Mouse (Mus musculus) midbrain, embryonic 11.5 days (tissue): Measurements from ENCODE around the gene Gm28230. TPM values are rescaled to one million over a fixed set of nuclear protein-coding genes. Genes with fewer than 3 reads are reported as not detected.

ENCODE experiments used
- ATAC-seq: fragments of 200-750 bp; cut with Nextera tagmentation; 2 replicates; pipeline ENCODE4 v1.8.0; 2017; ENCODE audit warnings: moderate TSS enrichment, moderate library complexity; ENCODE audit not compliant: low FRiP score
- DNase-seq: peaks from one replicate; pipeline ENCODE4 v3.0.0; 2015; ENCODE audit warnings: low spot score; ENCODE audit errors: missing footprints
- H3K27ac ChIP-seq: fragments of 300-500 bp; sonication (generic); 2 replicates; pipeline ENCODE4 v1.5.1; 2014; ENCODE audit warnings: low read depth, low read length
- H3K27me3 ChIP-seq: fragments of 300-500 bp; sonication (generic); 2 replicates; pipeline ENCODE4 v1.6.1; 2014; ENCODE audit warnings: mild to moderate bottlenecking, low read length, moderate library complexity, mixed read lengths; ENCODE audit not compliant: control insufficient read depth, insufficient read depth
- H3K36me3 ChIP-seq: fragments of 300-500 bp; sonication (generic); 2 replicates; pipeline ENCODE4 v1.6.1; 2014; ENCODE audit warnings: mild to moderate bottlenecking, low read length, moderate library complexity, mixed read lengths; ENCODE audit not compliant: control insufficient read depth, insufficient read depth
- H3K4me1 ChIP-seq: fragments of 300-500 bp; sonication (generic); 2 replicates; pipeline ENCODE4 v1.6.1; 2014; ENCODE audit warnings: low read length; ENCODE audit not compliant: control insufficient read depth, insufficient read depth
- H3K4me2 ChIP-seq: fragments of 300-500 bp; sonication (generic); 2 replicates; pipeline ENCODE4 v1.6.1; 2014; ENCODE audit warnings: mild to moderate bottlenecking, moderate library complexity
- H3K4me3 ChIP-seq: fragments of 300-500 bp; sonication (generic); 2 replicates; pipeline ENCODE4 v1.5.1; 2014; ENCODE audit warnings: low read depth, low read length
- H3K9ac ChIP-seq: fragments of 300-500 bp; sonication (generic); 2 replicates; pipeline ENCODE4 v1.6.1; 2014; ENCODE audit warnings: low read length
- H3K9me3 ChIP-seq: fragments of 300-500 bp; sonication (generic); 2 replicates; pipeline ENCODE4 v1.6.1; 2016; ENCODE audit warnings: low read length; ENCODE audit not compliant: control insufficient read depth
- WGBS: fragments of 180-500 bp; shearing (Covaris S2); extraction: QIAGEN DNeasy Blood & Tissue Kit; methylation state at CpG from one replicate; pipeline ENCODE4 v1.1.7; 2014; 5-methylcytosine and 5-hydroxymethylcytosine counted together
- polyA plus RNA-seq: library from polyadenylated mRNA; unstranded; fragments of >200 nt; fragmentation: Nextera tagmentation; extraction: Ambion mirVana; gene quantifications from 2 replicates; pipeline ENCODE4 v1.2.1, GENCODE M21; 2014

Gene Gm28230
- polyA plus RNA-seq, 1 experiment from 2014 or later: not detected

DNA sequence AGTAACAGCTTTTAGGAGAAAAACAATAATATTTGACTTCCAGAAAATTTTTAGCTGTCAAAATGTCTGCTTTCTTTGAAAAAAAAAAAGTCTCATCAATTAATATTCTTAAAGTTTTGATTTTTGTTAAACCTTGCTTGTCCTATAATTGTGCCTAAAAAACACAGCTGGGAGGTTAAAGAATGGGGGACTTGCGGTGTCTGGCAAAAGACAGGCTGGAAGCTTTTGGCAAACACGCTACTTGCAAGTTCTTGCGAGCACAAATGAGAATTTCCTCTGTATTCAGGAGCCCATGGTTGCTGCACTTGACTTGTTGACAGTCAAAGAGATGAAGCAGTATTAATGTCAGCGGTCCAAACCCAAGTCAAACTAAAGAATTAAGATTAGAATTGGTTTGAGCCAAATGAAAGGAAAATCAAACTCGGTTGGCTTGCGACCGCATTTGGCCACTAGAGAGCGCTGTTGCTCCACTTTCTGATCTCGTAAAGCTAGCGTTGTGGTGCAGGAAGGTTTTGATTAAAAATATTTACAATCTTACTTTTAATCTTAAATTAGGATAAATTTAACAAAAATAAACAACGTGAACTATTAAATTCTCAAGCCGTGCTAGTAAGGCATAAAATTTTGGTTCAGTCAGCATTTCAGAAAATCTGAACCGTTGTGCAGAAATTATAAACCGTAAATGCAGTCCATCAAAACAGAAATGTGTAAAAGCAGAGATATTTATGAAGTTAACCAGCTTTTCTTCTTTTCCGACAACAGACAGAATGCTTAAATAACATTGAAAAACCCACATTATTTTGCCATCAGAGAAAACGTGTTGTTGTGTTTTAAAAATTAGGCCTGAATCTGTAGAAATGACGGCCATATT lies 24.3 kb upstream of the Gm28230 start:
- DNase-seq: peak; percentile 95
- WGBS: 12% methylated on average over 17 of the region's 17 CpGs
- H3K4me1 ChIP-seq: peaks cover 18% of the 10 kb centered on the region
- no peak overlapping the region for H3K4me2 ChIP-seq
- ATAC-seq: no peak
- no peak overlapping the region for H3K9ac ChIP-seq
- H3K27me3 ChIP-seq: peaks cover 98% of the 10 kb centered on the region
- H3K4me3 ChIP-seq: no peak overlapping the region
- H3K9me3 ChIP-seq: no peaks in the 10 kb centered on the region
- H3K27ac ChIP-seq: no peak overlapping the region
- H3K36me3 ChIP-seq: no peaks in the 10 kb centered on the region

GRCm38 (mm10) chr2:74702820-74703219 lies 23.7 kb upstream of the Gm28230 start:
- Histone ChIP-seq H3K9ac (no peak overlapping the region), H3K4me2 (no peak overlapping the region), H3K27me3 (peaks cover 98% of the 10 kb centered on the region), H3K27ac (no peak overlapping the region), H3K9me3 (no peaks in the 10 kb centered on the region), H3K36me3 (no peaks in the 10 kb centered on the region), H3K4me1 (peaks cover 17% of the 10 kb centered on the region), H3K4me3 (no peak overlapping the region)
- WGBS: 15% methylated on average over 6 of the region's 6 CpGs
- no peak for ATAC-seq
- peak; percentile 94 for DNase-seq

DNA sequence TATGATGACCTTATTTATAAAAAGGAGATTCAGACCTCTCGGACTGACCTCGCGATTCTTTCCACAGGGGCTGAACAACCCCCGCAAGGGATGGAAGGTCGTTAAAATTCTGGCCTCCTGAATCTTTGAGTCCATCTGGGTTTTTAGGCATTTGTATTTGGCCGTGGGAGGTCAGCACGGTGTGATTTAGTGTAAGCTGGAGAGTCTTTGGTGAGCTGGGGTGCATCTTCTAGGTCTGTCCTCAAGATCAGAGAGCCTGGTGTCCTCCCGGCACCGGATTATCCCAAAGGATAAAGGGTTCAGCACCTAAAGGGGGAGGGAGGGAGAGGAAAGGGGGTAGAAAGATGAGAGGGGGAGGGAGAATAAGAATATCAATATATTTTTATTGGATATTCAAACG lies 23.2 kb upstream of the Gm28230 start:
- Histone ChIP-seq H3K9ac (no peak overlapping the region), H3K27ac (no peak overlapping the region), H3K9me3 (no peaks in the 10 kb centered on the region), H3K27me3 (peaks cover 98% of the 10 kb centered on the region), H3K36me3 (no peaks in the 10 kb centered on the region), H3K4me1 (peaks cover 13% of the 10 kb centered on the region), H3K4me2 (no peak overlapping the region), H3K4me3 (no peak overlapping the region)
- DNase-seq: peak; percentile 95
- 2% methylated on average over 10 of the region's 10 CpGs for WGBS
- ATAC-seq: no peak

DNA sequence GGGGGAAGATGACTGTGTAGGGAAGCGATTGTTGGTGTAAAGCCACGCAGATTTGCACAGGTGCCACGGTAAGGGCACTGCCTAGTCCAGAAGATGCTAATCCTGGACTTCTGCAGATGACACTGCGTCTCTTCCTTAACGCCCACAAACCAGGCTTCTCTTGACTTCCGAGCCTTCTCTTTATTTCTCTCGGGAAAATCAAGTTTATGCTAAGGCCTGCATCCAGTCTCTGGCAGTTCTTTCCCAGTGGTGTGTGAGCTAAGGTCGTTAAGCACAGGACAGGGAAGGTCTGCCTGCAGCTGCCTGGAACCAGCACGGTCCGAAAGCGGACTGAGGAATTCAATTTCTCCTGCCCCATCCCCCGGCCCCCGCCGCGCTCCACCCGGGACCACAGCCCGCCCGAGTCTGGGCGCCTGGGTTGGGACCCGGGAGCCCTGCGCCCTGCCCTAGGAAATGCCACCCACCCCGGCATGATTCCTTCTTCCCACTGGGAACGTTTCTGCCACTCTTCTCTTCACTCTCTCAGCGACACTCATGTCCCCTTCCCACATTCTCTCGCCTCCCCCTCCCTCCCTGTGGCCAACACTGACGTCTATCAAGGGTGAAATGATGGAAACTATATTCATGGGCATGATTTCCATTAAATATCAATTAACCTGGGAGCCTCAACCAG lies 22.7 kb upstream of the Gm28230 start:
- ATAC-seq (no peak), DNase-seq (peak; percentile 94)
- Histone ChIP-seq H3K4me2 (no peak overlapping the region), H3K36me3 (no peaks in the 10 kb centered on the region), H3K27me3 (peaks cover 98% of the 10 kb centered on the region), H3K9me3 (no peaks in the 10 kb centered on the region), H3K27ac (no peak overlapping the region), H3K4me3 (no peak overlapping the region), H3K4me1 (peaks cover 13% of the 10 kb centered on the region), H3K9ac (no peak overlapping the region)
- WGBS: under 1% methylated on average over 26 of the region's 26 CpGs

DNA sequence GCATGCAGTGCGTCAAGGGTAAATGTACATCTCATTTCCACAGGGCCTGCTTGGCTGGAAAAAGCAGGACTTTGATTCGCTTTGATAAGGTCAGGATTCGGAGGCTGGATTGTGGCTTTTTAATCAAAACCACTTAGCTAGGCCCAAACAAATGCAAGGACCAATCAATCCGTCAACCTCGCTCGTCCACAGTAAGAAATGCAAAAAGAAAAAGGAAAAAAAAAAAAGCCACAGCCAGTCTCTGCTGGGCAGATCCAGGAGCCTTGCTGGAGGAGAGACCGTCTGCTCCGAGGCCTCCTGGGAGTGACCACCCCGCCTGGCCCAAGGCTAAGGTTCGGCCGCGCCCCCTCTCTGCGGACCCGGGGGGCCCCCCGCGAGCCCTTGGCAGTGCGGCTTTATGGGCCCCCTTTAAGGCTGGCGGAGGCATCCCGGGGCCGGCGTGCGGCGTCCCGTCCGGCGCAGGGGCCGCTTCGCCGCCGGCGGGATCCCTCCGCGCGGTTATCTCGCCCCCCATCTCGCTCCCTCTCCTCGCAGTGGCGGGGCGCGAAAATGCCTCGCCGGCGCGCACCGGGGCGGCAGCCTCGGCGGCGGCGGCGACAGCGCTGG lies 22.0 kb upstream of the Gm28230 start, which contains the start of gene Hoxd8:
Hoxd8 (plus strand) TSS at position 223 of the 606 bp plus-strand sequence.
- no peaks in the 10 kb centered on the region for H3K36me3 ChIP-seq
- H3K27ac ChIP-seq: no peak within 1 kb of the TSS
- peak within 1 kb of the TSS; percentile 34 for H3K4me3 ChIP-seq
- peak; percentile 41; the same call in 1 of the 2 replicates for ATAC-seq
- no peaks in the 10 kb centered on the region for H3K9me3 ChIP-seq
- peak; percentile 93 for DNase-seq
- H3K27me3 ChIP-seq: peaks cover 98% of the 10 kb centered on the region
- under 1% methylated on average over 45 of the region's 52 CpGs for WGBS
- peak within 1 kb of the TSS; percentile 49 for H3K4me2 ChIP-seq
- peaks cover 13% of the 10 kb centered on the region for H3K4me1 ChIP-seq
- H3K9ac ChIP-seq: no peak within 1 kb of the TSS

- peak; percentile 67 for ATAC-seq
- Histone ChIP-seq H3K27ac (no peak overlapping the region), H3K4me1 (peaks cover 13% of the 10 kb centered on the region), H3K9me3 (no peaks in the 10 kb centered on the region), H3K36me3 (no peaks in the 10 kb centered on the region), H3K4me2 (peak overlapping the region; percentile 49), H3K9ac (no peak overlapping the region), H3K27me3 (peaks cover 98% of the 10 kb centered on the region), H3K4me3 (peak overlapping the region; percentile 34)
- under 1% methylated on average over 53 of the region's 66 CpGs for WGBS
- no peak for DNase-seq
Observed at GRCm38 (mm10) chr2:74704999-74705466, 21.5 kb upstream of the Gm28230 start.

GRCm38 (mm10) chr2:74705467-74706089 lies 20.9 kb upstream of the Gm28230 start:
- peaks cover 98% of the 10 kb centered on the region for H3K27me3 ChIP-seq
- peak overlapping the region; percentile 34 for H3K4me3 ChIP-seq
- DNase-seq: peak; percentile 93
- ATAC-seq: peak; percentile 42
- no peak overlapping the region for H3K27ac ChIP-seq
- H3K9me3 ChIP-seq: no peaks in the 10 kb centered on the region
- H3K4me2 ChIP-seq: peak overlapping the region; percentile 49
- H3K9ac ChIP-seq: no peak overlapping the region
- H3K36me3 ChIP-seq: no peaks in the 10 kb centered on the region
- peaks cover 13% of the 10 kb centered on the region for H3K4me1 ChIP-seq
- under 1% methylated on average over 68 of the region's 85 CpGs for WGBS

DNA sequence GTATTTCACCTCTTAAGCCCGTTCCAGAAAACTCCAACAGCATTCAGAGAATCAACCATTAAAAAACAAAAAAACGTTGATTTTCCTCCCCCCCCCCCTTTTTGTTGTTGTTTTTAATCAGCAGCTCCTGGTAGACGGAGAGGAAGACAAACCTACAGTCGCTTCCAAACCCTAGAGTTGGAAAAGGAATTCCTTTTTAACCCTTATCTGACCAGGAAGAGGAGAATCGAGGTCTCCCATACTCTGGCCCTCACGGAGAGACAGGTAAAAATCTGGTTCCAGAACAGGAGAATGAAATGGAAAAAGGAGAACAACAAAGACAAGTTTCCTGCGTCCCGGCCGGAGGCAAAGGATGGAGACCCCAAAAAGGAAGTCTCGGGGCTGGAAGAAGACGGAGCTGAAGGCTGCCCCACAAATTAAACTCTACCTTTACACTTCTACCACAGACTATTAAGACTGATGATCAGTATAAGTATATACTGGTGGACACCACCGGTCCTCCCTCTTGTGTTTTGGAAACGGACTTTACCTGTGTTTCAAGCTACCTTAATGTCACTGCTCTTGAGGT lies 20.1 kb upstream of the Gm28230 start:
- 2% methylated on average over 13 of the region's 13 CpGs for WGBS
- peaks cover 96% of the 10 kb centered on the region for H3K27me3 ChIP-seq

More for the DNA sequence above, 20.1 kb upstream of the Gm28230 start:
- no peak overlapping the region for H3K27ac ChIP-seq
- H3K36me3 ChIP-seq: no peaks in the 10 kb centered on the region
- no peak overlapping the region for H3K4me2 ChIP-seq
- H3K4me1 ChIP-seq: peaks cover 13% of the 10 kb centered on the region
- ATAC-seq (no peak), DNase-seq (peak; percentile 94)
- H3K4me3 ChIP-seq: no peak overlapping the region
- H3K9me3 ChIP-seq: no peaks in the 10 kb centered on the region
- no peak overlapping the region for H3K9ac ChIP-seq
